Mouse (Mus musculus) liver, embryonic 11.5 days (tissue): ENCODE measurements at regions not wholly inside any gene's neighbourhood (a gene's known extent, or its start where the extent isn't known, plus 50 kb on each side); places are given as distances from the start of the nearest gene placed in this dataset.

Experiments
- ATAC-seq: fragments of 200-750 bp; cut with Nextera tagmentation; replicated peaks from 2 replicates; pipeline ENCODE4 v1.8.0; 2017; ENCODE audit warnings: moderate number of reproducible peaks, mild to moderate bottlenecking, moderate TSS enrichment, moderate library complexity; ENCODE audit not compliant: low FRiP score
- DNase-seq: peaks from one replicate; pipeline ENCODE4 v3.0.0-alpha.2; 2017; ENCODE audit warnings: low spot score
- H3K27ac ChIP-seq: fragments of 300-500 bp; sonication (generic); 2 replicates; pipeline ENCODE4 v1.5.1; 2014; ENCODE audit warnings: mild to moderate bottlenecking, low read depth, low read length, control low read depth
- H3K27me3 ChIP-seq: fragments of 300-500 bp; sonication (generic); replicated peaks from 2 replicates; pipeline ENCODE4 v1.6.1; 2014; ENCODE audit warnings: low read length, mixed read lengths; ENCODE audit not compliant: control insufficient read depth, insufficient read depth
- H3K36me3 ChIP-seq: fragments of 300-500 bp; sonication (generic); 2 replicates; pipeline ENCODE4 v1.6.1; 2014; ENCODE audit warnings: mild to moderate bottlenecking, low read length, moderate library complexity, mixed read lengths; ENCODE audit not compliant: control insufficient read depth, insufficient read depth
- H3K4me1 ChIP-seq: fragments of 300-500 bp; sonication (generic); replicated peaks from 2 replicates; pipeline ENCODE4 v1.6.1; 2014; ENCODE audit warnings: low read length, mixed read lengths; ENCODE audit not compliant: control insufficient read depth, insufficient read depth
- H3K4me2 ChIP-seq: fragments of 300-500 bp; sonication (generic); 2 replicates; pipeline ENCODE4 v1.6.1; 2014; ENCODE audit warnings: mild to moderate bottlenecking, control low read depth, moderate library complexity
- H3K4me3 ChIP-seq: fragments of 300-500 bp; sonication (generic); 2 replicates; pipeline ENCODE4 v1.5.1; 2014; ENCODE audit warnings: low read depth, low read length, control low read depth
- H3K9ac ChIP-seq: fragments of 300-500 bp; sonication (generic); 2 replicates; pipeline ENCODE4 v1.6.1; 2014; ENCODE audit warnings: low read depth, low read length, control low read depth
- H3K9me3 ChIP-seq: fragments of 300-500 bp; sonication (generic); 2 replicates; pipeline ENCODE4 v1.6.1; 2016; ENCODE audit warnings: low read length, inconsistent platforms, mixed read lengths; ENCODE audit not compliant: control insufficient read depth
- WGBS: fragments of 180-500 bp; shearing (Covaris S2); extraction: QIAGEN DNeasy Blood & Tissue Kit; methylation state at CpG from one replicate; pipeline ENCODE4 v1.1.7; 2014; 5-methylcytosine and 5-hydroxymethylcytosine counted together

GRCm38 (mm10) chr10:71727746-71728145, 380.2 kb downstream of the Ipmk start:
- DNase-seq, result no peak
- no peaks in the 10 kb centered on the region for H3K9me3 ChIP-seq
- no peak overlapping the region for H3K9ac ChIP-seq
- WGBS, result 64% methylated on average over 4 of the region's 4 CpGs
- H3K4me1 ChIP-seq, result no peaks in the 10 kb centered on the region
- no peak overlapping the region for H3K4me2 ChIP-seq
- ATAC-seq, result no peak
- H3K27me3 ChIP-seq, result no peaks in the 10 kb centered on the region
- no peak overlapping the region for H3K4me3 ChIP-seq
- H3K36me3 ChIP-seq, result no peaks in the 10 kb centered on the region
- no peak overlapping the region for H3K27ac ChIP-seq

DNA sequence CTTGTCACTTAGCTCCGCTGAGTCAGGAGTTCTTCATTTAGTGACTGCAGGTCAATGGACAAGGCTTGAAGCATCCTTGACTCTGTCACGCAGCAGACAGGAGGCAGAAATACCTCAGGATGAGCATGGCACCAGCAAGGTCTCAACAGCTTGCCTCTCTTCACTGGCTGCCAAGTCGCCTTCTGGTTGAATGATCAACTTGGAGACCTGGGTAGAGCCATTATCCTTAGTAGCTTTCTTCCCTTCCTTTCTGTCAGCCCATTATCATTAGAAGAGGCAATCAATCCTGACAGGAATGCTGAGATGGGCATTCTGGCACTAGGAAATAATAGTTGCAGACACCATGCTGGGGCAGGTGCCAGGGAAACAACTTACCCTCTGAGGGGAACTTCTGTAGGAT, 386.3 kb downstream of the Ipmk start:
- no peak overlapping the region for H3K27ac ChIP-seq
- no peaks in the 10 kb centered on the region for H3K9me3 ChIP-seq
- DNase-seq, result no peak
- H3K9ac ChIP-seq, result no peak overlapping the region
- H3K27me3 ChIP-seq, result no peaks in the 10 kb centered on the region
- no peaks in the 10 kb centered on the region for H3K4me1 ChIP-seq
- H3K4me3 ChIP-seq, result no peak overlapping the region
- H3K36me3 ChIP-seq, result no peaks in the 10 kb centered on the region
- WGBS, result 70% methylated on average over 3 of the region's 3 CpGs
- no peak for ATAC-seq
- no peak overlapping the region for H3K4me2 ChIP-seq

DNA sequence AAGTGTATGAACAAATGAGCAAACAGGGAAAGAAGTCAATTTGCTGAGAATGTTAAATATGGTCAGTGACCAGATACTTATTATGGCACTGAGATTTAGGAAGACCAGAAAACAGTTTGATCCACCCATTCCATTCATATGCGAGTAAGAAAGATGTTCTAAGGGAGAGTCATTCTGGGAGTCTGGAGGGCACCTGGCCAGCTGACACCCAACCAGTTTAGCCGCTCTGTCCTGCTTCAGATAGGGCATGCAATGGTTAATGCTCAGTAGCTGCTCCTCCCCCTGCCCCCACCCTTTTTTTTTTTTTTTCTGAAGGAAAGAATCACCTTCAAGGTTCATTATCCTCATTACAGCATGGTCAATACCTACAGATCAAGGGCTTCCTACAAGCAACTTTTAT, 386.9 kb downstream of the Ipmk start:
- Histone ChIP-seq H3K4me2 (no peak overlapping the region), H3K36me3 (no peaks in the 10 kb centered on the region), H3K9ac (no peak overlapping the region), H3K4me3 (no peak overlapping the region), H3K4me1 (no peaks in the 10 kb centered on the region), H3K27ac (no peak overlapping the region), H3K9me3 (no peaks in the 10 kb centered on the region), H3K27me3 (no peaks in the 10 kb centered on the region)
- 50% methylated on average over 2 of the region's 2 CpGs for WGBS
- DNase-seq (no peak), ATAC-seq (no peak)

GRCm38 (mm10) chr10:71738280-71738679, 390.7 kb downstream of the Ipmk start:
- ATAC-seq (no peak), DNase-seq (no peak)
- H3K9ac ChIP-seq, result no peak overlapping the region
- no peaks in the 10 kb centered on the region for H3K4me1 ChIP-seq
- no peaks in the 10 kb centered on the region for H3K9me3 ChIP-seq
- no peak overlapping the region for H3K4me2 ChIP-seq
- H3K36me3 ChIP-seq, result no peaks in the 10 kb centered on the region
- no peak overlapping the region for H3K4me3 ChIP-seq
- 52% methylated on average over 4 of the region's 4 CpGs for WGBS
- H3K27ac ChIP-seq, result no peak overlapping the region
- H3K27me3 ChIP-seq, result no peaks in the 10 kb centered on the region

GRCm38 (mm10) chr10:71748557-71749493, 401.3 kb downstream of the Ipmk start:
- Histone ChIP-seq H3K27ac (no peak overlapping the region), H3K4me3 (no peak overlapping the region), H3K9me3 (no peaks in the 10 kb centered on the region), H3K4me2 (no peak overlapping the region), H3K27me3 (no peaks in the 10 kb centered on the region), H3K36me3 (no peaks in the 10 kb centered on the region), H3K4me1 (no peaks in the 10 kb centered on the region), H3K9ac (no peak overlapping the region)
- ATAC-seq (no peak), DNase-seq (no peak)
- 70% methylated on average over 8 of the region's 8 CpGs for WGBS

DNA sequence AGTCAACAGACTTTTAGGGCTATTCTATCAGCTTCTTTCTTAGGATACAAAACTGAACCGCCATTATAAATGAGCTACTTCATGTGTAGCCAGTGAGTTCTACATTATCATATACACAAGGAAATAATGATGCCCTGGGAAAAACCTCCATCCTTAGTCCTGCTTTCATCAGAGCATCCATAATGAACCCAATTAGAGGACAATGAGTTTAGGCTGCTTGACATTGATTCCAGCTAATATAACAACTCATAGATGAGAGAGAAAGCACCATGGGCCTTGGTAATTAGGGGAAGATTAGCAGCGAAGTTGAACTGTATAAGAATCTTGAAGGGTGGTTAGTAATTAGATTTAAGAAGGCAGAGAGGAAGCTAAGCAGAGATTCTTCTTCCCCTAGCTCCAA, 405.7 kb downstream of the Ipmk start:
- no peak overlapping the region for H3K27ac ChIP-seq
- no peaks in the 10 kb centered on the region for H3K9me3 ChIP-seq
- no peak overlapping the region for H3K4me3 ChIP-seq
- ATAC-seq (no peak), DNase-seq (no peak)
- no peaks in the 10 kb centered on the region for H3K36me3 ChIP-seq
- no peak overlapping the region for H3K4me2 ChIP-seq
- no peak overlapping the region for H3K9ac ChIP-seq
- 72% methylated on average over 2 of the region's 2 CpGs for WGBS
- H3K4me1 ChIP-seq, result no peaks in the 10 kb centered on the region
- no peaks in the 10 kb centered on the region for H3K27me3 ChIP-seq

GRCm38 (mm10) chr10:71754799-71755198, 407.2 kb downstream of the Ipmk start:
- H3K27me3 ChIP-seq, result no peaks in the 10 kb centered on the region
- H3K9me3 ChIP-seq, result no peaks in the 10 kb centered on the region
- H3K4me2 ChIP-seq, result no peak overlapping the region
- H3K4me1 ChIP-seq, result no peaks in the 10 kb centered on the region
- DNase-seq, result no peak
- WGBS, result 67% methylated on average over 3 of the region's 3 CpGs
- no peak overlapping the region for H3K27ac ChIP-seq
- no peak overlapping the region for H3K4me3 ChIP-seq
- H3K36me3 ChIP-seq, result no peaks in the 10 kb centered on the region
- no peak overlapping the region for H3K9ac ChIP-seq
- no peak for ATAC-seq

DNA sequence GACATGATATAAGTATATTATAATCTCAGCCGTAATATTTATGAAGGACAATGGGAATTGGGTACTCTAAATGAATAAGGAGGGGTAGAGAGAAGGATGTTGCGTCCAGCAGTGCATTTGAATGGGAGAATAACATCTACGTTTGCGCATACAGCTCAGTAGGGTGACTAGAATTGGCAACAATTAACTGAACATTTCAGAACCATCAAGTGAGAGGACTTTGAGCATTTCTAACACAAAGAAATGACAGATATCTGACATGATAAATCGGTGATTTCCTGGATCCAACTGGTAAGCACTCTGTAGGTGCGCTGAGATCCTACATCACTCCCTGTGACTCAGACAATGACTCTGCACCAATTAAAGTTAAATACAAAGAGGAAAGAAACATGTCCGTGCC, 431.3 kb downstream of the Ipmk start:
- Histone ChIP-seq H3K9ac (no peak overlapping the region), H3K27me3 (no peaks in the 10 kb centered on the region), H3K4me2 (no peak overlapping the region), H3K9me3 (no peaks in the 10 kb centered on the region), H3K36me3 (no peaks in the 10 kb centered on the region), H3K27ac (no peak overlapping the region), H3K4me3 (no peak overlapping the region), H3K4me1 (no peaks in the 10 kb centered on the region)
- no peak for ATAC-seq
- no peak for DNase-seq
- WGBS, result 90% methylated on average over 7 of the region's 7 CpGs

DNA sequence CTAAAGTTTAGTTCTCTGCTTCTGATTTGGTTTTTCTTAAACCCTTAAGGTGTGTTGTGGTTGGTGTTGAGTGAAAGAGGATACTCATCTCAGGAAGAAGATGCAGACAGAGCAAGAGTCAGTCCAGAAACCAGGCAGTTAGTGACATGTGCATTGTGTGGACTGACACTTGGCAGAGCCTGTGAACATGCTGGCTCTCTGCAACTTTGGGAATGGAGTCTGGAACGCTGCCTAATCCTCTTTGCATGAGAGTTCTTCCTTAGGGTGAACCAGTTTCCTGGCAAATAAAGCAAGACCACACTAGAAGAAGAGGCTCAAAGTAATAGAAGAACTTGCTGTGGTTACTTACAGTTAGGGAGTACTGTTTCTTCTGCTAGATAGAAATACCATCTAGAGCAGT, 441.7 kb downstream of the Ipmk start:
- 57% methylated on average over 1 of the region's 1 CpGs for WGBS
- ATAC-seq (no peak), DNase-seq (no peak)
- Histone ChIP-seq H3K9me3 (no peaks in the 10 kb centered on the region), H3K36me3 (no peaks in the 10 kb centered on the region), H3K27me3 (no peaks in the 10 kb centered on the region), H3K4me2 (no peak overlapping the region), H3K4me3 (no peak overlapping the region), H3K9ac (no peak overlapping the region), H3K27ac (no peak overlapping the region), H3K4me1 (no peaks in the 10 kb centered on the region)
